Mouse (Mus musculus): ENCODE measurements around the gene Nptxr. TPM values are rescaled to one million over a fixed set of nuclear protein-coding genes. Genes with fewer than 3 reads are reported as not detected.

The Nptxr gene
- total RNA-seq, 2 experiments from 2014 or later, result not detected

DNA sequence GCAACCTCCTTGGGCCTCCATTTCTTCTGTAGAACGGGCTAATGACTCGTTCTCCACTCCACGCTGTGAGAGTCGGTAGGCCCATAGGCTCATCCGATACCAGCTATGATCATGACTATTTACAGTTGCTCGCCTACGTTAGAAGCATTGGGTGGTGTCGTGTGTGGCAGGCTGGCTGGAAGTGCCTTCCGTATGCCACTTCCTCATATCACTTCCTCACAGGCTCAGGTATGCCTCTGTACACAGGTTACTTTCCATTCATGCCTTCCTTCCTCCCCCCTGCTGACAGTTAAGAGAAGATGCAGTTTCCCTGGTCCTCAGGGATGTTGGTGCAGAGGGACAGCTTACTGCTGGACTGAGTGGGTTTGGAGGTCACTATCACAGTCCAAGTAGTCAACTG, 11.5 kb downstream of the Nptxr start:
- no peak for ATAC-seq (replicated peaks; ENCODE audit: low FRiP score, low TSS enrichment, poor library complexity, severe bottlenecking)

DNA sequence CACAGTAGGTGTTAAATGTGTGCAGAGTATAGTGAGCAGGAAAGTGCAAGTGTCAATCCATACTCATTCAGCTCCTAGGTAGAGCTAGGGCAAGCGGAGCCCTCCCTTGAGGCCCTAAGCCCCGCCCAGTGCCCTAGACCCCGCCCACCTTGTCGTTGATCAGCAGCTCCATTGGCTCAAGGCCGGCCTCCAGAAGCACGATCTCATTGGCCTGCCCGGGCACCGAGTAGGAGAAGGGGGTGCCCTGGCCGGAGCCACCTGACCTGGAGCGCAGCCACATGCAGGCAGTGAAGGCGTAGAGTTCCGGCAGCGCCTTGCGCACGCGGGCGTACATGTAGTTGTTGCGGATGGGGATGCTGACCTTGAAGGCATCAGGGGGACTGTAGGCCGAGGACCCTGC, 12.1 kb downstream of the Nptxr start:
- ATAC-seq (replicated peaks; ENCODE audit: low FRiP score, low TSS enrichment, poor library complexity, severe bottlenecking), result no peak

DNA sequence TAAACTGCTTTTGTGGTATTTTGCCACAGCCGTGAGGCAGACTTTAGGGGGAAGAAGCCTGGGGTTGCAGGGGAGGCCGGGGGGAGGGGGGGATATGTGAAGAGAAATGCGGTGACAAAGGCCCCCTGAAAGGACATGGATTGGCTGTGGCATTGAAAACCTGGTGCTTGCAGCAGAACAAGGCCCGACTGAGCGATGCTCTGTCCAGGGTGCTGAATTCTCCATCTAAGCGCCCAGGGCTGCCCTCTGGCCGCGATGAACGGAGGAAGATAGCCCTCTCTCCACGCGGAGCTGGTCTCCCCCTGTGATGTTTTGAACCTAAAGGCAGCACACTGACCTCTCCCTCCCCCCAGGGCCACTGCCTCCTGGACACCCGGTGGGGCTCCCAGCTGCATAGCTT, 13.1 kb downstream of the Nptxr start:
- ATAC-seq (replicated peaks; ENCODE audit: low FRiP score, low TSS enrichment, poor library complexity, severe bottlenecking), result 0 out of 2 replicates have a peak, but pooled peaks have one; percentile 50

DNA sequence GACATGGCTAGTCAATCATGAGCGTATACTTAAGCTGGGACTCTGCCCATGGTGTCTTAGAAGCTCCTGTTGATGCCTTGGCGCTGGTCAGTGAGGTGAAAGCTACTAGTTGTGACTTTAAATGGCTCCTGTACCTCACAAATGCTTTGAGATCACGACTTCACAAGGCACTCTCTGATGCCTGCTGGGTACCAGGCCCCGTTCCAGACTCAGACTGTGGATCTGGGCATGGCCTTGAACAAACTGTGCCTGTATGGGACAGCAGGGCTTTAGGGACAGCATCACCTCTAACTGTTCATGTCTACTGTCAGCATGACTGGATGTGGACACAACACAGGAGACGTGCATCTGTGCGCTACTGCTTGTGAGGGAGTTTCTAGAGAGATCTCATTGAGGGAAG, 13.7 kb downstream of the Nptxr start:
- ATAC-seq (replicated peaks; ENCODE audit: low FRiP score, low TSS enrichment, poor library complexity, severe bottlenecking), result no peak

DNA sequence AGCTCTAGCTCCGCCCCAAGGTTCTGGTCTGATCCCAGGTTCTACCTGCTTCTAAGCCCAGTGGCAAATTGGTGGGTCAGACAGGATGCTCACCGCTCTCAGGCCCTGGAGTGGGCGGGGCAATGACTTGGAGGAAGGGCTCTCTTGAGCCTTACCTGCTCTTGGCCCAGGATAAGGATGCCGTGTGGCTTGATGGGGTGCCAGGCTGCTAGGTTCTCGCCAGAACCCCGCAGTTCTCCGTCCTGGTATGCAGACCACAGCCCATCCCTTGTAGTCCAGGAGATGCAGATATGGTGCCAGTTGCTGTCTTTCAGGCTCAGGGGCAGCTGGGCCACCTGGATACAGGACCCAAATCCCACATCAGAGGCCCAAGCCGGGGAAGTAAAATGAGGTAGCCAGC, 14.5 kb downstream of the Nptxr start:
- no peak for ATAC-seq (replicated peaks; ENCODE audit: low FRiP score, low TSS enrichment, poor library complexity, severe bottlenecking)

DNA sequence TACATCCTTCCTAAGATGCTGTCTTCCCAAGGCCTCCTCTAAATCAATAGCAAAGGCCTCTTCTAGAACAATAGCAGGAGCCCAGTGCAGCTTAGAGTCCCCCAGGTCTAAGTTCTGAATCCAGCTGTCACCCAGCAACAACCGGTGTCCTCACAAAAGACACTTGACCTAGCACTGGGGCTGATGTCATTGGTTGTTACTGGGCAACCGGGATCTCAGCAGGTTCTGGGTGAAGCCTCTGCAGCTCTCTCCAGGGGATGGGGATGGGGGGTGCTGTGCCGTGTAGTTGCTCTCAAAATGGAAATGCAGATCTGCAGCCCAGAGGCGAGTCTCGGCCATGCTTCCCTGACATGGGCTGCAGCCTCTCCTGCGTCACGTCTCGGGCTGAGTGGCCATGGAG, 16.8 kb downstream of the Nptxr start:
- no peak for ATAC-seq (replicated peaks; ENCODE audit: low FRiP score, low TSS enrichment, poor library complexity, severe bottlenecking)

DNA sequence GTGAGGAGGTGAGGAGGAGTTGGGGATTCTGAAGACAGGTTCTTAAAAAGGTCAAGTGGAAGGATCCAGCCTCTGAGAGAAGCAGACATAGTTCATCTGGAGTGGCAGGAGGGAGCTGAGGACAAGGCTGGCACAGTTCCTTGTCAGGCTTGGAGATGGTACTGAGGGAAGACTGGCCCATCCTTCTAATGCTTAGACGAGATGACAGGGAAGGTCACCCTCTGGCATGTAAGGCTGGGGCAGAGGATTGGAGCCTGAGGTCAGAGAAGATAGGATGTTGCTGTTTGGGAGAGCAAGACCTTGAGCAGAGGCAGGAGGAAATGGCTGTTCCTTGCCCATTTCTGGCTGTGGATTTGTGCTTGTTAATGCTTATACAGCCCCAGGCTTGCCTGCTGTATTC, 19.5 kb downstream of the Nptxr start:
- no peak for ATAC-seq (replicated peaks; ENCODE audit: low FRiP score, low TSS enrichment, poor library complexity, severe bottlenecking)

DNA sequence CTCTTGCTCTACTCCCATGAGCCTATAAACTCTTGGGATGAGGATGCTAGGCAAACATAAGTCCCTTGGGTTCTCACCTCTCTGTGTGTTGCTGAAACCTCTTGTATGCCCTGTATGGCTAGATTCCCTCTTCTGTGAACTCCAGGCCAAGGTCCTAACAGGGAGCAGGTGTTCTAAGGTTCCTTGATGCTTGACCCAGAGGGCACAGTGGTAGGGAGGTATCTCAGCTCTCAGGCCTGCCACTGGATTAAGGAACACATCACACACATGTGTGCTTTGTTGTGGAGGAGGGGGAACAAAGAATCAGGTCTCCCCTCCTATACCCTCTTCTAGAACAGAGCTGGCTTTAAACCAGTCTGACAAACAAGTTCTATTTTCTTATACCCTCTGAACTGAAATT, 26.8 kb downstream of the Nptxr start, which contains the start of gene Dnal4:
Gene Dnal4 (minus strand): TSS at position 101 of the 400 bp plus-strand sequence.
- ATAC-seq (replicated peaks; ENCODE audit: low FRiP score, low TSS enrichment, poor library complexity, severe bottlenecking), result no peak

DNA sequence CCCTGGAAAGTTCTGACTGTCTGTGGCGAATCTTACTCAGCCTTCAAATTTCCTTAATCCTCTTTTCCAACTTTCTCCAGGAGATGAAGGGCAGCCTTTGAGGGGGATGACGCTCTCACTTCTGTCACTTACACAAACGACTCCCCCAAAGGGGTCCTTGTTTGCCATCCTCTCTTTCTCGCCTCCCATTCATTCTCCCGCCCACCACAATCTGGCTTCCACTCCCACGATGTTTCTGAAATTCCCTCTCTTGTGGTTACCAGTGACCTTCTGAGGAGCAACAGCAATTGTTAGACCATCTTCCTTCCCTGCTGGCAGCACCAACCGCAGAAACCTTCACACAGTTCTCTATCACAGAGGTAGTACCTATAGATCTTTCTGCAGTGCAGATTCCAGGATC, 28.9 kb downstream of the Nptxr start:
- no peak for ATAC-seq (replicated peaks; ENCODE audit: low FRiP score, low TSS enrichment, poor library complexity, severe bottlenecking)

DNA sequence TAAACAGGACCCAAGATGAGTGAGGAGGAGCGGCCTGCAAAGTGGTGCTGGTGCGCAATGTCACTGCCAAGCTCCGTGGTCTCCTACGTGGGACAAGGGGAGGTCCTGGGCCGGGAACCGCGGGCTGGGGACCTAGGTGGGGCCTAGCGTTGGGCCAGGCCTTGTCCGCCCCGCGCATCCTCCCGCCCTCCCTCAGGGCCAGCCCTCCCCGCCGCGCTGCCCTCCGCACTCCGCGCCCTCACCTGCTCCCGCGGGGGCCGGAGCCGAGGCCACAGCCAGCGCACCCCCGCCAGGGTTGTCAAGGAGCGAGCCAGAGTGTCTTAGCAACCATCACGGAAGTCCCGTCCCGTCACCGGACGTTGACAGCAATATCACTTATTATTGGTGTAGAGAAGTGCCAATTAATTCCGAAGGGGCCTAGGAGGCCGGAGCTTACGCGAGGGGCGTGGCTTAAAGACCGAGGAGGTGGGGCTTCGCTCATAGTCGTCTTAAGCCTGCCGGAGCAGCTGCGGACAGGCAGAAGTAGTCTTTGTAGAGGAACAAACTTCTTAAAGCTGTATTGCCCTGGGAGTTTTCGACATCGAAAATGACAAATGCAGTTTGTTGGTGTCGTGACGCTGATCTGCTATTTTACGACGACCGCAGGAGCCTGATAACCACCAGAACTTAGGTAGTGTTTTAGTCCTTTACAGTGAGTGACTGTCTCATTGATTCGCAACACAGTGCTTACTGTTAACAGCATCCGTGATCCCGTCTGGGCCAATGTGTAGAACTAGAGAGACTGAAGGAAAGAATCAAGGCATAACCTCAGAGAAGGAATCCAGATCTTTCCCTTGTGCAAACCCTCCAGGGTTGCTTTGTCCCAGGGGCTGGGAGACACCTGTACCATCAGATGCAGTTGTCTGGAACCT, 30.2 kb downstream of the Nptxr start:
- ATAC-seq (replicated peaks; ENCODE audit: low FRiP score, low TSS enrichment, poor library complexity, severe bottlenecking), result peak; percentile 98

DNA sequence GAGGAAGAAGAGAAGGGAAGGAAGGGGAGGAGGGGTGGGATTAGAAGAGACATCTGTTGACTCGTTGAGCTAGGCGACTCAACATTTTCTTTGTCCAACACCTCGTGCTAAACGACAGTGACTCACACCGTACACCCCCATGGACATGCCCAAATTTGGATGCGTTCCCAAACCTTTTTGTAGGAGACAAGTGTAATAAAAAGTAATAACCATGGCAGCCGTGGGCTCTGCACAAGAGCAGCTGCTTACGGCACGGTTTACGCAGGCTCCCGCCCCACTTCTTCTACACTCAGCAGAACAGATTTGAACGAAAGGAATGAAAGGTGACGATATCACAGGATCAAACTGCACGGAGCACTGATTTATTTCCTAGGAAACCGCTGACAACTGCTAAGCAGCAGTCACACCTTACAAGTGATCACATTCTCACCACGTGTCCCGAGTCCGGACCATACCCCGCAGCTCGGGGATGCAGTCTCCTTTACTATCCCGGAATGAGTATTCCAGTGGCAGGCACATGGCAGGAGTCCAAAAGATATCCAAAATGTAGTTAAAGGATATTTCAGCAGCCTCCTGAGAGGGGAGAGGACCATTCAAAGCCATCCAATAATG, 33.8 kb downstream of the Nptxr start:
- ATAC-seq (replicated peaks; ENCODE audit: low FRiP score, low TSS enrichment, poor library complexity, severe bottlenecking), result no peak

DNA sequence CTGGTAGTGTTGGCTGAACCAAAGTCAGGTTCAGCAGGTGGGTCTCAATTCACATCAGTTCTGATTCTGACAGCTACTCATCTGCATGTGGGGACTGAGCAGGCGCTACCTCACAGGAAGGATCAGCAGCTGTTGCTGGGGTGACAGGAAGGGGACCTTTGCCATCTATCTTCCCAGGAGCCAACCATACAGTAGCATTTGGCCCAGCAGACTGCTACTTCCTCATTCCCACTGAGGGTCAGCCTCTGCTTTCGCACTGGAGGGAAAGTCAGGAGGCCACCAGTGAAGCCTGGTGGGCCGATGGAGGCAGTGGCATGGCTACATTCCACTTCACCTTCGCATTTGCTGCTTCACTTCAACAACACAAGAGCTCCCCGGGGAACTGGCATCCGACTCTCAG, 36.3 kb downstream of the Nptxr start:
- no peak for ATAC-seq (replicated peaks; ENCODE audit: low FRiP score, low TSS enrichment, poor library complexity, severe bottlenecking)

DNA sequence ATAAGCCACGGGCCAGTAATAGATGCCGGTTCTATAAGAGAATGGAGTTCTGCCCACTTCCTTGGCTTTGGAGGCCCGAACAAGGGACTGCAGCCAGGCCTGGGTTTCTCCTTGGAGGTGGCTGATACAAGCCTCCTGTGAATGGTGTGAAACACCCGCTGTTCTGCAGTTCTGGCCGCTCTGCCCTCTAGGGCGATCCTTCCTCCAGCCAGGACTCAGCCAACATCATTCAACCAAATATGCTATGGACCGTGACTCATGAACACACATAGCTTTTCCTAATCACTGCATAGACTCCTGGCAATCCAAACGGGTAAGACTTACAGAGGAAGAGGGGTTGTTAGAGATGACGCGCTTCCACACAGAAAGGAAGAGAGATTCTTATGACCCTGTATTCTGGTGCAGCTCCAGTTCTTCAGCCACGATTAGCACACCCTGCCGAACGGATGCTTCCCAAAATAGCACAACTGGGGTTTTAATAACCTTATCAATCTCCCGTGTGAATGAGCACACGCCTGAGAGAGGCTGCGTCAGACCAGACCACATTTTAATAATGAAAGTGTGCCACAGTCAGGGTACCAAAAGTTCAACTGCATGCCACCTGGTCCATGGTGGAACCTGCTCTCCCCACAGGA, 37.1 kb downstream of the Nptxr start:
- ATAC-seq (replicated peaks; ENCODE audit: low FRiP score, low TSS enrichment, poor library complexity, severe bottlenecking), result no peak

DNA sequence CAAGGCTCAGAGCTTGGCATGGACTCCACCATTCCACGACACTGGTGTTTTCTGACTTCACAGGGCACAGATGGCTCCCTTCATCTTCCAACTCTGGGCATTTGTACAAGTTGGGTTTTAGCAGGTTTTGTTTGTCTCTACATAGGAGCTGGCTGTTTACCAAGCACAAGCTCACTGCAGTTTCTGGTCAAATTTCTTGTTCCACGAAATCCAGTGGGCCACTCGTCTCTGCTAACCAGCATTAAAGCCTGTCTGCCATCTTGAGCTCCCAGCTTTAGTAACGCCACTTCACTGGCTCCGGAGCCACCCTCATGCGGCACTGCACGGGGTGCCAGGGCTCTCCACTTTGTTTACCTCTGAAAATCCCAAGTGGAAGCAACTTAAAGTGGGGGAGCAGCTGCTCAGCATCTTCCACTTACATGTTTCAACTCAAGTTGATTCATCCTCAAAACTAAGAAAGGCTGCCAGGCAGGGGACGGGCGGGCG, 37.9 kb downstream of the Nptxr start:
- no peak for ATAC-seq (replicated peaks; ENCODE audit: low FRiP score, low TSS enrichment, poor library complexity, severe bottlenecking)

DNA sequence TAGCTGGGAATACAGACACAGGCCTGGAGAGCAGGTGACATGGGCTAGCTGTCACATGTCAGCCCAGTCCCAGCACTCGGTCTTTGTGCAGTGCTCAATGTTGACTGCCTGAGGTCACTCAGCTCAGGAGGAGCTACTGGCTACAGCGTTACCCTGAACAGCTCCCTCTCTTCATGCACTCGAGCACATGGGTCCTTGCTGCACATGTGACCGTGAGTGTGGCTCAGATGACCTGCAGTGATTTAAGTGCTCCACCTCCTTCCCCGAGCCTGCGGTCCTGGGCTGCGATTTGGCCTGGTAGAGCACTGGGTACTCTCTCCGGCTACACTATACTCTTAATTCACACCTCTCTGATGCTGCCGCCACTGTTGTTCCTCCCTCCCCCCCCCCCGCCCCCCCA, 38.4 kb downstream of the Nptxr start:
- no peak for ATAC-seq (replicated peaks; ENCODE audit: low FRiP score, low TSS enrichment, poor library complexity, severe bottlenecking)

DNA sequence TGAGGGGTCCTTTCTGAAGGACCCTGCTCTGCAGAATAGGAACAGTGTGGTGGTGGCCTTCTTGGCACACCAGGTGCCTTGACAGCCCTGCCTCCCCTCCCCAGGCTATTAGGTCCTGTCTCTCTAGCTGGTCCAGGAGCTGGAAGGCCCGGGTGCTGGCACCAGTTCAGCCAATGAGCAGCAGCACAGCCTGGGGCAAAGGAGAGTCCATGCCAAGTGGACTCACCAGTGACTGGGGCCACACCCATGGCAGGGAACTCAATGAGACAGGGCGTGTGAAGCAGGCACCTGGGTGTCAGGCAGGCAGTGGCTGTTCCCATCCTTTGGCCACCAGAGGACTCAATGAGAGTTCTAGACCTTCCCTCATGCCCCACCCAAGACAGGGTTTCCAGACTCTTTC, 39.2 kb downstream of the Nptxr start:
- no peak for ATAC-seq (replicated peaks; ENCODE audit: low FRiP score, low TSS enrichment, poor library complexity, severe bottlenecking)

DNA sequence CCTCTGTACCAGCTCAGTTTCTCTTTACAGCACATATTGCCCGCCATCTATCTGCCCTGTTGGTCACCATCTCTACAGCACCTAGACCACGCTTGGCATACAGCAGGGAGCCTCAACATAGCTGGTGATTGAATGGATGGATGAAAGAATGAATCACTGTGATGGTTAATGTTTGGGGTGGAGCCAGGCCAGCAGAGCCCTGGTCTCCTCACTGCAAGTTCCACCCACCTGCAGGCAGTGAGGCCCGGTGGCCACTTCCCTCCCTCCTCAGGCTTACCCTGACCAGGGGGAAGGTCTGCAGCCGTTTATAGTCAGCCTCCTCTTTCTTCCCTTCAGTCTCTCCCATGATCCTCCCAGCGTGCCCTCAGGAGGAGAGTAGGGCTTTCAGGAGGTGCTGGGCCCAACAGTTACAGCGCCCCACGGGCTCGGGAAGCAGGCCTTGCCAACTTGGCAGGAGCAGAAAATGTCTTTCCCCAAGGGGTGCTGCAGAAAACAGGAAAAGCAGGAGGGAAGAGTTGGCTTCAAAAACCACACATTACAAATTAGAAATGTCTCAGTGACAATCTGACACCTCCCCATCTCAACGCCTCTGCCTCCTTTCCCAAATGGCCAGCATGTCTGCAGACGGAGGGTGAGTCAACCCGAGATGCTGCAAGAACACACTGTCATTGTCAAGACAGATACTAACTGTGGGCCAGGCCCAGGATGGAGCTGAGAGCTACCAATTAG, 39.9 kb downstream of the Nptxr start:
- ATAC-seq (replicated peaks; ENCODE audit: low FRiP score, low TSS enrichment, poor library complexity, severe bottlenecking), result no peak

DNA sequence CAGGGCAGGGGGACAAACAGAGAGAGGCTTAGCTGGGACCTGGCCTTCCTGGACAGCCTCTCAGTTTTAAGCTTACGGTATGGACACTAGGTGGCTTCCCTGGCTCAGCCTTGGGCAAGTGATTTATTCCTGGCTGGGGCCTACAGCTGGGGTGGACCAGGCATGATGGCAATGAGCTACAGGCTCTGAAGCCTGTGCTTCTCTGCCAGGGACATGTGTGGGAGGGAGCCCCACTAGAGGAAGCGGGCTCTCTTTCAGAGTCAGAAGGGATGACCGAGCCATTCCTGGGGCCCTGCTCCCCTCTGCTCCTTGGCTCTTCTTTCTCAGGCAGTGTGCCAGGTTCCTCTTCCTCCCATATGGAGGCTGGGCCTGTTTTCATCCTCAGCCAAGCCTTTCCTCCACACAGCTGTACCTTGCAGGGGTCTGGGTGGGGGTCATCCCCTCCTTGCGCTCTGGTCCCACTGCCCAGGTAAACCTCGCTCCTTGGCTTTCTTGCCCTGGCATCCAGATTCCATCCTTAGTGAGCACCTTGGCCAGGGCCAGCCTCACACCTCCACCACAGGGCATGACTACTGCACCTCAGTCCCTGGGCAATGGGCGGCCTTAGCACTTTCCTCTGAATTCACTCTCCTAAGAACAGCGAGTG, 40.8 kb downstream of the Nptxr start:
- no peak for ATAC-seq (replicated peaks; ENCODE audit: low FRiP score, low TSS enrichment, poor library complexity, severe bottlenecking)

DNA sequence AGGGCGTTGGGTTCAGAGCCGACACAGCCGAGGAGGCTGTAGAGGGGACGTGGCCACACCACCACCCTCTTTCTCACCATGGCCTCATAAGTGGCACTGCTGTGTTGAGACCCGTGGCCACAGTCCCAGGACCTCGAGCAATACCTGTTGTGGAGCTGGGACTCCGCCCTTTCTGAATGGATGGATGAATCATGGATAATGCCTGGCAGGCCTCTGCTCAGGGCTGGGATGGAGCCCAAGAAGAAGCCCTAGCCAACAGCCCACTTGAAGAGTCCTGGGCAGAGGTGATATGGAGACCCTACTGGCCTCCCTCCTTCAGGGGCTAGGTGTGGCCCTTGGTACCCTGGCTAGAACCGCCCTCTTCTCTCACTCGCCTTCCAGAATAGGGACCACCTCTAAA, 41.6 kb downstream of the Nptxr start:
- ATAC-seq (replicated peaks; ENCODE audit: low FRiP score, low TSS enrichment, poor library complexity, severe bottlenecking), result no peak
